Mouse (Mus musculus): Measurements from ENCODE around the gene Magi2.

Gene Magi2

DNA sequence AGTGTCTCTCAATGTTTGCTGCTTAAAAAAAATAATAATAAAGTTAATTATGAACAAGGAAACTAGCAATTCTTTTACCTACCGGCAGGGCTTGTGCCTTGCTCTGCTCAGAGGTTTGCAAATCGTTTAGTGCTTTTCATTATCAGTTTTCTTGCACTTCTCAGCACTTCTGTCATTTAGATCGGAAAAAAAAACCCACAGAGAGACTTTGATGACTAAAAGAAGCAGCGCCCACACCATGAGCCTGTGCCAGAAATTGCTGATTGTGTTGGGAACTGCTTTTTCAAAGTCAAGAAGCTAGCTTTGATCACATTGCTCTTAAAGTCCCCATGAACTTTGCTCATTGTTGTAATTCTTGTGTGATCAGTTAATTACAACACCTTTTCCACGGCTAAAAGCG is 860.2 kb downstream of the Magi2 start:
- DNase-seq = no peak

- no peak for DNase-seq
Observed at GRCm38 (mm10) chr5:20103869-20104268, 877.0 kb downstream of the Magi2 start.

DNA sequence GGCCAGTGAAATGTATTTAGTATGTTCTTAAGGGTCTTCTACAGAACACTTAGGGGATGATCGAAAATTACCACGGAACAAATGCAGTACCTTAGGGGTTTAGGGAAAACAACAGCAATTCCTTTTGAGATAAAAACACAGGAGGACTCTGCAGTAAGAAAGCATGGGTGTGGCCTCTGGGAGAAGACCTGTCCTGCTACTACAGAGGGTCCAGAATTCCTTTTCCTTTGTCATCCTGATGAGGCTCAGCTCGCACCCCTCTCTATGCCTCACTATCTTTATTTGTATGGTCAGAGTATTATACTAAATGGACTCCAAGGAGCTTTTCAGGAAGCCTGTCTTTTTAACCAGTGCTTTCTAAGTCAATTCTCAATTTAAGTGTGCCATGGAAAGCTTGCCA is 877.7 kb downstream of the Magi2 start:
- no peak for DNase-seq

DNA sequence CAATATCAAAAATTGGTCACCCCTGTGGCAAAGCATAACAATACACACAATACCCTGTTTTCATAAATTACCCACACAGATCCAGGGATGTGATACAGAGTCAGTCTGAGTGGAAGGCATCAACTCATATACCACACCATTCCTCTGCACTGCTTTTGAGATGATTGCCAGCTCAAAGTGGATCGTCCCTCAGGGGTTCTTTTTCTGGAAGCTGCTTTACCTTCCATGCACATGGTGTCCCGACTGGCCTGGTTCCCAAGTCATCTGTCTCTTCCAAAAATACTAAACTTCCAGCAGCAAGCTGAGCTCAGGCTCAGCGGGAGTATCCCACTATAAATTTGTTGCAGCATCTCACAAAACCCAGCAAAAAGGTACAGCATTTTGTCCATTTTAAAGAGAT is 882.7 kb downstream of the Magi2 start:
- no peak for DNase-seq

DNA sequence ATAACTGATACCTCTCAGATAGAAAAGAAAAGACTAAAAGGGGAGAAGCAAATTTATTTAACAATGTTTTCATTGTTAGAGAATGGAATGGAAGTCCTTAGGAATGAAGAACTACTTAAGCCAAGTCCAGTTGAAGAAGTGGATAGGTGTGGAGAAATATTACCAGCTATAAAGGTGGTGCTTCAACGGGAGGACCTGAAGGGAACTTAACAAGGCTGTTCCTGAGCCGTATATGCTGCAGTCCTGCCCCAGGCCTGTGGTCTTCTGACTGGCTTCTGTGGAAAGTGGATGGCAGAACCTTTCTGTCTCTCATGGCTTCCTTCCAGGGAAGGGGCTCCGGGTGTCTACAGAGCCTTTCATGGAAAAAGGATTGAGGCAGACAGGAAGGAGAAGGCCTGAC is 890.3 kb downstream of the Magi2 start:
- no peak for DNase-seq

- DNase-seq = no peak
Observed at GRCm38 (mm10) chr5:20140235-20140634, 913.4 kb downstream of the Magi2 start.

- no peak for DNase-seq
Observed at GRCm38 (mm10) chr5:20140662-20141444, 914.0 kb downstream of the Magi2 start.

DNA sequence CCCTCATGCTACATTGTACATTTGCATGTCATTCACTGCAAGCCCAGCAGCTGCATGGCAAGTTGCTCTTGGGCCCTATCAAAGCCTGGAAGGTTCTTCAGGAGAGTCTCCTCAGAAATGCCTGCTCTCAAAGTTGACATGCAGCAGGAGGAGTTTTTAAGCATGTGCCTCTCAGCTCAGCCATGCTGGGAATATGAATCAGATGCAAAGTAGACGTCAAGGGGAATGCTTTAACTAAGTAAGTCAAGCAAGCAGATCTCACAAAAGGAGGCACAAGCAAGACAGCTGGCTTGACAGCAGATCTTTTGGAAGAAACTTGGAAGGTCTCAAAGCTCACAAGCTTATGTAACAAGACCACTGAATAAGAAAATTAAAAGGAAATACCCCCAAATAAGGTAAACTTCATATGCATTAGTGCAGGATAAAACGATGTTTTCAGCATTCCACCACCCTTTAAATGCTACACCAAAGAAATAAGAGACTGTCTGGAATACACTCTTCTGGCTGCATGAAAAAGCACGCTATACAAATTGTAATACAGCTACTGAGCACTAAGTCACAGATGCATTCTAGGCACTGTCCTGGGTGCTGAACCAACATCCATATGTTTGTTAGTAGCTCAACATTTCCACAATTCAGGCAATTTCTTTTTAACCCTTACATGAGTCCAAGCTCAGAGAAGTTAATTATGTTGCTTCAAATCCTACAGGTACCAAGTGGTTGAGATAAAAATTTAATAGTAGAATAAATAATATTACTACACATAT is 926.7 kb downstream of the Magi2 start:
- no peak for DNase-seq

GRCm38 (mm10) chr5:20196765-20197164 is 969.9 kb downstream of the Magi2 start:
- DNase-seq = no peak

GRCm38 (mm10) chr5:20197395-20197794 is 970.6 kb downstream of the Magi2 start:
- DNase-seq = no peak

DNA sequence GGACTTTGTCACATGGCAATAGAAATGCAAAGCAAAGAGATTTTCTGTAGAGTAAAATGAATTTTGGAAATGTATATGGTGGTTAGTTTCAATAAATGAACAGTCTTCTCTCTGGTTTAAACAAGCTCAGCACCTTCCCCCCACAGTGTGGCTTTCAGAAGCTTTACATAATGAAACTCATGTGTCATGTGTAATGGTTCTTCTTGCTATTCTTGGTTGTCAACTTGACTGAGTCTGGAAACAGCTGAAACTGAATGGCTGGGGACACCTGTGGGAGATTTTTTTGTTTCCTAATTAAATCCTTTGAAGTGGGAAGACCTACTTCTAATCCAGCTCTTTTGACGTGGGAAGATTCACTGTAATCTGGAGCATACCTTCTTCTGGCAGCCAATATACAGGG is 974.5 kb downstream of the Magi2 start:
- DNase-seq = no peak

DNA sequence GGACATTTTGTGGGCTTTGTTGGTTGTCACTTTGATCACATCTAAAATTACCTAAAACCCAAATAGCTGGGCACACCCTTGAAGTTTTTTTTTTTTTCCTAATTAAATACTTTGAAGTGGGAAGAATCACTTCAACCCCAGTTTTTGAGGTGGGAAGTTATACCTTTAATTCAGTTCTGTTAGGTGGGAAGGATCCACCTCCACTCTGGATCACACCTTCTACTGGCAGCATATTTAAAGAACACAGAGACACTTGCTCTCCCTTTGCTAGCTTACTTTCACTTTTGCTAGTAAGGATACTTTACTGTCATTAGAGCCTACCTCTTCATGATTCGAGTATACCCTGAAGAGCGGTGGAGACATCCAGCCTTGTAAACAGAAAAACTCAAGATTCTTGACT is 981.3 kb downstream of the Magi2 start:
- no peak for DNase-seq

GRCm38 (mm10) chr5:20213299-20213698 is 986.5 kb downstream of the Magi2 start:
- DNase-seq = no peak

- DNase-seq = peak; percentile 69
Observed at GRCm38 (mm10) chr5:20226471-20227210, 999.8 kb downstream of the Magi2 start.

DNA sequence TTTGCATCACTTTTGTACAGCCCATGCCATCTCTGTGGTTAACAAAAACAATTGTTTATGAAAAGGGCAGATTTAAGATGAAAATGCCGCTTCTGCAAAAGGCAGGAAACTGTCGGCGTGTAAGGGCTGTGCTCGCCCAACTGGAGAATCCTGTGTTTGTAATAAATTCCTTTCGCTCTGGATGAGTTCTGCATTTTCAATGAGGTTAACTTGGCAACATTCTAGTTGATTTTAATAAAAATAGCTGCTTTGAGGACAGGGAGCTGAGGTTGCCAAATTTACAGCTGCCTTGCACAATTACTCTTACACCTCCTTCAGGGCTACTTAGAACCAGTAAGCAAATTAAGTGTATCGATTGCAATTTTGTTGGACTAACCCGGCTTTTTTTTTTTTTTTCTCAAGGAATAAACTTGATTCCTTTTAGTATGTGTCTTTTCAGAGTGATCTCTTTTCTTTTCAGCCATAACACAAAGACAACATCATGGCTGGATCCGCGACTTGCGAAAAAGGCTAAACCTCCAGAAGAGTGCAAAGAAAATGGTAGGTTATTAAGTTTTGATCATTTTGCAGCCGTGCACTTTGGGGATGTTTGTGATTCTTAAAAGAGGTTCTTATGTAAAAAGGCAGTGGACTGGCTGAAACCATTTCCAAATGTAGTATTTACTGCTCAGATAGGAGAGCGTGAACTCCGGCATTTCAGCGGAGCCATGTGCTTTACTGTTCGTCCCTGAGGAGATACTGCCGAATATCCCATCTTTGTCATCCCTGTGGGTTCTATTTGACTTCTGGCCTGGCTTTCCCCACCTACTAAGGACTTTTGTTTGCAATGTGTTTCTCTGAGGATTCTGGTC is 1001.3 kb downstream of the Magi2 start:
- DNase-seq = no peak

DNA sequence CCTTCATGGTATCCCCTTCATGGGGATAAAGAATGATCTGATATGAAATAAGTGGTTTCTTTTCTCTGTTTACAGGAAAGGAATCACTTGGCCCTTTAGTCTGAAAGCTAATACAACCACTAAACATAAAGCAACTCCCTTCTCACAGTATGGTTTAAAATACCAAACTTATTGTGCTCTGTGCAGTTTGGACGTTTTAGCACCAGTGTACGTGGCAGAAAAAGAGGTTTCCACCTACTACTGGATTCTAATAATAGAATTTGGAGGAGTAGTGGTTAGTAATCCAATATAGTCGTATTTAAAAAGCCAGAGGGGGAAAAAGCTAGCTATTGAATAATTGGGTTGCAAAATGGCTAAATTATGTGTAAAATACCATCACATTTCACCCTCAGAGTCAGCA is 1005.1 kb downstream of the Magi2 start:
- no peak for DNase-seq

GRCm38 (mm10) chr5:20241523-20241922 is 1014.7 kb downstream of the Magi2 start:
- DNase-seq = no peak

DNA sequence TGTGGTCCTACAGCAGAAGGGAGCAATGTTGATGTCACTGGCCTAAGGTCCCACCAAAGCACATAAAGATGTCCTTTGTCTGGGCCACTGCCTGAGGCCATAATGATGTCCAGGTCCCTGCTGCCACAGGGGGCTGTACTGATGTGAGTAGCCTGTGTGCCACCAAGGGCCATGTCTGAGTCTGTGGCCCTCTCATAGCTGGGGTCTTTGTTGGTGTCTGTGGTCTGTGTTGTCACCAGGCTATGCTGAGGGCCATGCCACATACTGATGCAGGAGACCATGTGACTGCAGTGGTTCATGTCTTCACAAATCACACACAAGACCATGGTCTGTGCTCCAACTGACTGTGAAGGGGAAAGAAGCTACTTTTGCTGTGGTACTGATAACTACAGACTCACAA is 1015.7 kb downstream of the Magi2 start:
- no peak for DNase-seq

GRCm38 (mm10) chr5:20249382-20249781 is 1022.5 kb downstream of the Magi2 start:
- no peak for DNase-seq

GRCm38 (mm10) chr5:20251541-20251940 is 1024.7 kb downstream of the Magi2 start:
- DNase-seq = no peak

DNA sequence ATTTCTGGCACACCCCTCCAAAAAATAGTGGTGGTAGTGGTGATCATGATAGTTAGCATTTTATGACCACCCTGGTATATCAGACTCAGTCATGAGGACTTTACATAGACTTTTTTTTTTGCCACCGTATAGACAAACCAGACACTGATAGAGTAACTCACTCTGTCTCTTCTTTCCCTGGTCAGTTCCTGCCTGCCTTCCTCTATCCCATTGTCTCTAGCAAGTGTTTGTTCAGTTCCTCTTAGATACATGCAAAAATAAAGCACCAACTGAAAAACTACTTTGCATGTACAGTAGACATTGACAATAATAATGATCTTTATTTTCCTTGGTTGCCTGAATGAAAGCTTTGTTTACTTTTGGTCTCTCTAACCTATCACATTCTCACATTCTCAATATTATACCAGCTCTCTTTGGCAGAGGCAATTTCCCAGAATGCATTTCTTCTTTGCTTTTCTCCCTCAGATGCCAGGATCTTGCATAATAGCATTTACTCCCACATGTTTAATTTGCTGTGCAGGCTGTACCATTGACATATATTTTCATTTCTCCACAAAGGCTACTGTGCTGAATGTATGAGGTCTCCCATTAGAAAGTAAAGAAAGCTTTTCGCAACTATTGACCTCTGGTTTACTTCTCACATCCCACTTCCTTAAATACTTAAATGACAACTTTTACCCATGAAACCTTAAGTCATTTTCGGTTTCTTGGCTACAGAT is 1029.5 kb downstream of the Magi2 start:
- no peak for DNase-seq

DNA sequence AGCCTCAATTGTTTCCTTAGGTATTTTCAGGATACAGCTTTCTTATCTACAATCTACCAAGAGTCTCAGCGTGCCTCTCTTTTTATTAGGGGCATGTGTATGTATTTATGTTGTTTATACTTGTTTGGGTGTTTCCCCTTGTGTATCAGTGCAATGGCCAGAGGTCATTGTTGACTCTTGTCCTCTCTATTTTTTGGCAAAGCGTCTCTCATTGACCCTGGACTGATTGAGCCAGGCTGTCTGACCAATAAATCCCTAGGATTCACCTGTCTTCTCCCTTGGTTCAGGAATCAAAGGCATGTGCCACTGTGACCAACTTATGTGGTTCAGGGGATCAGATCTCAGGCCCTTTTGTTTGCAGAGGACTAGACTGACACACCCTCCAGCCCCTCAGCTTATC is 1030.1 kb downstream of the Magi2 start:
- no peak for DNase-seq
